Mouse (Mus musculus): ENCODE data around the gene Lcn2. TPM values are rescaled to one million over a fixed set of nuclear protein-coding genes. Genes with fewer than 3 reads are reported as not detected.
"Not testable (repeated sequence)": the region's sequence is repeated elsewhere in the genome, so short reads cannot be mapped to it uniquely, and the experiment has no call there.

Lcn2 gene
- total and polyA plus RNA-seq, 2 experiments from 2014 or later = 0.31 to 0.80 TPM

DNA sequence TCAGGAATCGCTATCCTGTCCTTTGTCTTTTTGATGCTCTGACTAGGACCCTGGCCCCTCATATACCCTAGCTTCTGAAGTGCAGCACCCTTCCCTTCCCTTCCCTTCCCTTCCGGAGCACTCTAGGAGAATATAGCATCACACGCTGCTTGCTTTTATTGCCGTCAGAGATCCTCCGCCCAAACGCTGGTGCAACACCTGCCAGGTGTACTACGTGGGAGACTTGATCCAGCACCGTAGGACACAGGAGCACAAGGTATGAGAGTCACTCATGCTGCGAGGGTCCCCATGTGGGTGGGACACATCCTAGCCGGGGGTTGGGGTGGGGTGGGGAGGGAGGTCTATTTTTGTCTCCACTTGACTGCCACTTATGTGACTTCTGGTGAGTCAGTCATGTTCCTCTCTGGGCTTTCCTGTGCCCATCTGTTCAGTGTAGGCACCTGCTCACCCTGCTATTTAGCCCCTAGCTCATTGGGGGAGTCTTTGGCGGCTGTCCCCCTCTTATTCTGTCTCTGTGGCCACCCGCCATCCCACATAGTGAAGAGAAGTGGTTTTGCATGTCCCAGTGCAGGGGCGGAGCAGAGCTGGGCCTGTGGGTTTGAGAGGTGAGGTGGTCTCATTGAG, 12.6 kb downstream of the Lcn2 start:
- H3K4me1 ChIP-seq (ENCODE audit: insufficient read depth, low read length) = 0 out of 2 replicates have a peak, but pooled peaks cover 3% of the 10 kb centered on the region
- no peak for TF ChIP-seq CTCF (IDR thresholded peaks at IDR 0.05; ENCODE audit: low read depth)
- peaks cover 70% of the 10 kb centered on the region for H3K36me3 ChIP-seq (ENCODE audit: insufficient read depth, low read length)
- H3K9me3 ChIP-seq (ENCODE audit: low read length) = no peaks in the 10 kb centered on the region
- H3K4me3 ChIP-seq (ENCODE audit: low read length) = no peak overlapping the region
- DNase-seq (ENCODE audit: low spot score) (no peak), ATAC-seq (no peak)
- H3K27ac ChIP-seq = no peak overlapping the region
- 94% methylated on average over 13 of the region's 13 CpGs for WGBS
- H3K27me3 ChIP-seq (ENCODE audit: insufficient read depth, low read length) = no peaks in the 10 kb centered on the region
- no peak overlapping the region for H3K4me2 ChIP-seq (ENCODE audit: low read depth, low read length)
- H3K9ac ChIP-seq (replicated peaks; ENCODE audit: low read length) = no peak overlapping the region

DNA sequence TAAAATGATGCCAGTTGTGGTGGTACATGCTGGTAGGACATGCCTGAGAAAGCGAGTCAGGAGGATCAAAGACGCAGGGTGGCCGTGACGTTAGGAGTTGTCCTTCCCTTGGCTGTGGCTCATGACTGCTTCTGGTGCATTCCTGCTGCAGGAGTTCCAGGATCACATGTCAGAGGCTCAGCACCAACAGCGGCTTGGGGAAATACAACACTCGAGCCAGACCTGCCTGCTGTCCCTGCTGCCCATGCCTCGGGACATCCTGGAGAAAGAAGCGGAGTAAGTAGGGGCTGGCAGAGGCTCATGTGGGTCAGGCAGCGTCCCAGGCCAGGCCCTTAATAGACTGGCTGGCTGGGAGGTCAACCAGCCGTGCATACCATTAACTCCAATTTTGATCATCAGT, 13.9 kb downstream of the Lcn2 start:
- Histone ChIP-seq H3K9ac (replicated peaks; ENCODE audit: low read length) (no peak overlapping the region), H3K9me3 (ENCODE audit: low read length) (no peaks in the 10 kb centered on the region), H3K27me3 (ENCODE audit: insufficient read depth, low read length) (no peaks in the 10 kb centered on the region), H3K4me2 (ENCODE audit: low read depth, low read length) (no peak overlapping the region), H3K4me1 (ENCODE audit: insufficient read depth, low read length) (no peaks in the 10 kb centered on the region), H3K36me3 (ENCODE audit: insufficient read depth, low read length) (peaks cover 73% of the 10 kb centered on the region), H3K27ac (no peak overlapping the region), H3K4me3 (ENCODE audit: low read length) (no peak overlapping the region)
- TF ChIP-seq CTCF (IDR thresholded peaks at IDR 0.05; ENCODE audit: low read depth) = no peak
- ATAC-seq (no peak), DNase-seq (ENCODE audit: low spot score) (no peak)
- WGBS = 89% methylated on average over 10 of the region's 10 CpGs

- TF ChIP-seq CTCF (IDR thresholded peaks at IDR 0.05; ENCODE audit: low read depth) = no peak
- H3K27ac ChIP-seq = no peak overlapping the region
- 96% methylated on average over 5 of the region's 5 CpGs for WGBS
- DNase-seq (ENCODE audit: low spot score) = no peak
- H3K9ac ChIP-seq (replicated peaks; ENCODE audit: low read length) = no peak overlapping the region
- H3K27me3 ChIP-seq (ENCODE audit: insufficient read depth, low read length) = no peaks in the 10 kb centered on the region
- H3K4me2 ChIP-seq (ENCODE audit: low read depth, low read length) = no peak overlapping the region
- peaks cover 8% of the 10 kb centered on the region for H3K4me1 ChIP-seq (ENCODE audit: insufficient read depth, low read length)
- no peak for ATAC-seq
- no peak overlapping the region for H3K4me3 ChIP-seq (ENCODE audit: low read length)
- peaks cover 40% of the 10 kb centered on the region for H3K36me3 ChIP-seq (ENCODE audit: insufficient read depth, low read length)
- H3K9me3 ChIP-seq (ENCODE audit: low read length) = no peaks in the 10 kb centered on the region
Measured at GRCm38 (mm10) chr2:32367315-32367714, 20.7 kb downstream of the Lcn2 start.

GRCm38 (mm10) chr2:32364121-32364520, 23.9 kb downstream of the Lcn2 start:
- Histone ChIP-seq H3K4me3 (ENCODE audit: low read length) (peak overlapping the region; percentile 83), H3K4me2 (ENCODE audit: low read depth, low read length) (peak overlapping the region; percentile 81), H3K27ac (peak overlapping the region; percentile 88; the same call in 1 of the 2 replicates), H3K36me3 (ENCODE audit: insufficient read depth, low read length) (peaks cover 16% of the 10 kb centered on the region), H3K4me1 (ENCODE audit: insufficient read depth, low read length) (peaks cover 8% of the 10 kb centered on the region), H3K9ac (replicated peaks; ENCODE audit: low read length) (peak overlapping the region; percentile 82), H3K27me3 (ENCODE audit: insufficient read depth, low read length) (peaks cover 5% of the 10 kb centered on the region; the same call in 1 of the 2 replicates), H3K9me3 (ENCODE audit: low read length) (no peaks in the 10 kb centered on the region)
- no peak for TF ChIP-seq CTCF (IDR thresholded peaks at IDR 0.05; ENCODE audit: low read depth)
- ATAC-seq (no peak), DNase-seq (ENCODE audit: low spot score) (no peak)
- WGBS = 83% methylated on average over 8 of the region's 8 CpGs

- TF ChIP-seq CTCF (IDR thresholded peaks at IDR 0.05; ENCODE audit: low read depth) = no peak
- Histone ChIP-seq H3K9ac (replicated peaks; ENCODE audit: low read length) (peak overlapping the region; percentile 82), H3K27ac (peak overlapping the region; percentile 88), H3K4me2 (ENCODE audit: low read depth, low read length) (peak overlapping the region; percentile 81), H3K27me3 (ENCODE audit: insufficient read depth, low read length) (peaks cover 5% of the 10 kb centered on the region; the same call in 1 of the 2 replicates), H3K4me1 (ENCODE audit: insufficient read depth, low read length) (peaks cover 8% of the 10 kb centered on the region), H3K9me3 (ENCODE audit: low read length) (no peaks in the 10 kb centered on the region), H3K36me3 (ENCODE audit: insufficient read depth, low read length) (peaks cover 15% of the 10 kb centered on the region; the same call in 1 of the 2 replicates), H3K4me3 (ENCODE audit: low read length) (peak overlapping the region; percentile 83)
- ATAC-seq (peak; percentile 13), DNase-seq (ENCODE audit: low spot score) (no peak)
- WGBS = 10% methylated on average over 19 of the region's 19 CpGs
Measured at GRCm38 (mm10) chr2:32363376-32364106, 24.5 kb downstream of the Lcn2 start.

- peak overlapping the region; percentile 81 for H3K4me2 ChIP-seq (ENCODE audit: low read depth, low read length)
- DNase-seq (ENCODE audit: low spot score) (peak; percentile 93), ATAC-seq (peak; percentile 87)
- H3K4me1 ChIP-seq (ENCODE audit: insufficient read depth, low read length) = peaks cover 8% of the 10 kb centered on the region
- H3K9me3 ChIP-seq (ENCODE audit: low read length) = no peaks in the 10 kb centered on the region
- WGBS = under 1% methylated on average over 52 of the region's 53 CpGs
- peak overlapping the region; percentile 82 for H3K9ac ChIP-seq (replicated peaks; ENCODE audit: low read length)
- H3K4me3 ChIP-seq (ENCODE audit: low read length) = peak overlapping the region; percentile 83
- peak; percentile 68 for TF ChIP-seq CTCF (IDR thresholded peaks at IDR 0.05; ENCODE audit: low read depth)
- H3K36me3 ChIP-seq (ENCODE audit: insufficient read depth, low read length) = peaks cover 11% of the 10 kb centered on the region; the same call in 1 of the 2 replicates
- peak overlapping the region; percentile 88 for H3K27ac ChIP-seq
- H3K27me3 ChIP-seq (ENCODE audit: insufficient read depth, low read length) = peaks cover 5% of the 10 kb centered on the region; the same call in 1 of the 2 replicates
Measured at GRCm38 (mm10) chr2:32362817-32363340, 25.2 kb downstream of the Lcn2 start.

DNA sequence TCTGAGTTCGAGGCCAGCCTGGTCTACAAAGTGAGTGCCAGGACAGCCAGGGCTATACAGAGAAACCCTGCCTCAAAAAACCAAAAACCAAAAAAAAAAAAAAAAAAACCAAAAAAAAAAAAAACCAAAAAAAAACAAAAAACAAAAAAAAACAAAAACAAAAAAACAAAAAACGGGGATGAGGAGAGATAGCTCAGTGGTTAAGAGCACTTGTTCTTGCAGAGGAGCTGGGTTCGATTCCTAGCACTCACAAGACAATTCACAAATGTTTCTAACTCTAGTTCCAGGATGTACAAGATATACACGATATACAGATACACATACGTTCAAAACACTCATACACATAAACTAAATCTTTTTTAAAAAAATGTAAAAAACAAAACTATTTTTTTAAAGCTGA, 25.8 kb downstream of the Lcn2 start:
- peak overlapping the region; percentile 83 for H3K4me3 ChIP-seq (ENCODE audit: low read length)
- DNase-seq (ENCODE audit: low spot score); H3K9me3 ChIP-seq (ENCODE audit: low read length); H3K4me1 ChIP-seq (ENCODE audit: insufficient read depth, low read length); ATAC-seq; H3K27me3 ChIP-seq (ENCODE audit: insufficient read depth, low read length); H3K36me3 ChIP-seq (ENCODE audit: insufficient read depth, low read length): not testable (repeated sequence)
- 44% methylated on average over 5 of the region's 5 CpGs for WGBS
- peak overlapping the region; percentile 88; the same call in 1 of the 2 replicates for H3K27ac ChIP-seq
- H3K4me2 ChIP-seq (ENCODE audit: low read depth, low read length) = peak overlapping the region; percentile 81
- peak overlapping the region; percentile 82 for H3K9ac ChIP-seq (replicated peaks; ENCODE audit: low read length)

Measured in hindbrain, postnatal 0 days (tissue).